Mouse (Mus musculus): ENCODE data around the gene Zbtb20.

DNA sequence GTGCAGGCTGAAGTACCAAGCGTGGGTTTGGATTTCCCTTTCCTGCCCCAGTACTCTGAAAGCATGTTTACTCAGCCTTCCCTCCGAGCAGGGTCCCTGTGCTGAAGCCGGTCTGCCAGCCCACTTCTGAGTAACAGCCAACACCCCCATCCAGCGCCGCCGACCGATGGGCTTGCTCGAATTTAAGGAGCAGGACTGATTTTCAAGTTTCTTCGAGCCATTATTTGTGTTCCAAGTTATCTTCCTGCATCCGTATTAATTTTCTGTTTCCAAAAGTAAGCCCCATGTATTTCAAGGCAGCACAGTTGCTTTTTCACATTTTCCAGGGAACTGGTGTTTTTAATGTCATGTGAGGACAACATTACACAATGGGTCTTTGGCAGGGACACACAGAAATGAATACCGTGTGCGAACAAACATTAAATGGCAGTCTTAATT lies 664.0 kb downstream of the Zbtb20 start:
- no peak for TF ChIP-seq CTCF (IDR thresholded peaks at IDR 0.05; ENCODE audit: low read depth)
- TF ChIP-seq EP300 (IDR thresholded peaks at IDR 0.05; ENCODE audit: low read depth), result no peak

All from liver, embryonic 14.5 days (tissue).